Mouse (Mus musculus): ENCODE measurements at regions not wholly inside any gene's neighbourhood (a gene's known extent, or its start where the extent isn't known, plus 50 kb on each side); places are given as distances from the start of the nearest gene placed in this dataset.

GRCm38 (mm10) chr19:49372921-49373320 is 1167.1 kb downstream of the Sorcs3 start:
- no peak for TF ChIP-seq TBP (IDR thresholded peaks at IDR 0.05; ENCODE audit: low read depth, low read length)
- TF ChIP-seq TCF12 (IDR thresholded peaks at IDR 0.05; ENCODE audit: low read depth, low read length): no peak
- no peak for TF ChIP-seq TAL1 (IDR thresholded peaks at IDR 0.05; ENCODE audit: low read length)

Measured in MEL (cell line).